Mouse (Mus musculus): ENCODE measurements around the gene Fam78a. TPM values are rescaled to one million over a fixed set of nuclear protein-coding genes. Genes with fewer than 3 reads are reported as not detected.

Gene Fam78a
- total and polyA plus RNA-seq, 3 experiments = 16.0 to 17.4 TPM; not detected in 1

DNA sequence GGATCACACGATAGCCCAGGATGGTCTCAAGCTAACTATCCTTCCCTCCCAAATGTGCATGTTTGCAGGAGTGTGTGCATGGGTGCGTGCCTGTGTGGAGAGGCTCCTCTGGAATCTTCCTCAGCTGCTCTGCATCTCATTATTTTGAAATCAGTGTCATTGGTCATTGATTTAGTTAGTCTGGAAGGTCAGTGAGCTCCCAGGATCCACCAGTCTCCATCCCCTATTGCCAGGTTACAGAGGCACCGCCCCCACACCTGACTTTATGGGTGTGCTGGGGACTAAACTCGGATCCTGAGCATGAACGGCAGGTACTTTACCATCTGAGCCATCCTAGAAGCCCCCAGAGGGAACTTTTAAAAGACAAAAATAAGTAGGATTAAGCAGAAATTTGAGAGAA, 18.3 kb upstream of the Fam78a start:
- Histone ChIP-seq H3K36me3 (ENCODE audit: control insufficient read depth in 1 of 2, insufficient read depth in 2 of 2, low read length in 2 of 2) (no peaks in the 10 kb centered on the region), H3K4me3 (ENCODE audit: control insufficient read depth in 1 of 2, insufficient read depth in 1 of 2, low read depth in 2 of 2, low read length in 2 of 2) (no peak overlapping the region), H3K79me2 (ENCODE audit: control insufficient read depth, insufficient read depth, low read length, poor library complexity) (no peaks in the 10 kb centered on the region), H3K9ac (ENCODE audit: control insufficient read depth, low read depth, low read length, poor library complexity, severe bottlenecking) (no peak overlapping the region), H3K4me1 (ENCODE audit: control insufficient read depth in 1 of 2, insufficient read depth in 2 of 2, low read length in 2 of 2) (no peaks in the 10 kb centered on the region), H3K27ac (ENCODE audit: control insufficient read depth, low read depth, low read length) (no peak overlapping the region), H3K9me3 (replicated peaks; ENCODE audit: insufficient read depth, low read length) (no peaks in the 10 kb centered on the region), H3K27me3 (ENCODE audit: control insufficient read depth in 1 of 2, insufficient read depth in 2 of 2, low read length in 2 of 2) (no peaks in the 10 kb centered on the region)
- no peak for DNase-seq (ENCODE audit: low read depth, low spot score)
- TF ChIP-seq UBTF (IDR thresholded peaks at IDR 0.05; ENCODE audit: borderline replicate concordance, insufficient read depth, low read depth, low read length) (no peak), ZNF384 (IDR thresholded peaks at IDR 0.05; ENCODE audit: low read depth, low read length) (no peak), RAD21 (IDR thresholded peaks at IDR 0.05; ENCODE audit: low read depth, low read length) (no peak), POLR2AphosphoS5 (IDR thresholded peaks at IDR 0.05; ENCODE audit: borderline replicate concordance, low read depth, low read length) (no peak), ELF1 (IDR thresholded peaks at IDR 0.05; ENCODE audit: low read depth, low read length) (no peak), MAZ (IDR thresholded peaks at IDR 0.05; ENCODE audit: low read depth, low read length) (no peak), MYC (IDR thresholded peaks at IDR 0.05; ENCODE audit: low read depth, low read length) (no peak), USF1 (IDR thresholded peaks at IDR 0.05; ENCODE audit: low read depth, low read length) (no peak), TBP (IDR thresholded peaks at IDR 0.05; ENCODE audit: low read depth, low read length) (no peak), SIN3A (IDR thresholded peaks at IDR 0.05; ENCODE audit: low read length) (no peak), MEF2A (IDR thresholded peaks at IDR 0.05; ENCODE audit: extremely low read depth, insufficient replicate concordance, low read depth, low read length, poor library complexity, severe bottlenecking) (no peak), POLR2A (IDR thresholded peaks at IDR 0.05; ENCODE audit: control insufficient read depth in 1 of 2, insufficient read depth in 1 of 2, low read depth in 1 of 2, low read length in 2 of 2, poor library complexity in 1 of 2) (no peak), CHD2 (IDR thresholded peaks at IDR 0.05; ENCODE audit: low read length) (no peak), NELFE (IDR thresholded peaks at IDR 0.05; ENCODE audit: low read depth, low read length) (no peak), E2F4 (IDR thresholded peaks at IDR 0.05; ENCODE audit: borderline replicate concordance, low read depth, low read length) (no peak)

DNA sequence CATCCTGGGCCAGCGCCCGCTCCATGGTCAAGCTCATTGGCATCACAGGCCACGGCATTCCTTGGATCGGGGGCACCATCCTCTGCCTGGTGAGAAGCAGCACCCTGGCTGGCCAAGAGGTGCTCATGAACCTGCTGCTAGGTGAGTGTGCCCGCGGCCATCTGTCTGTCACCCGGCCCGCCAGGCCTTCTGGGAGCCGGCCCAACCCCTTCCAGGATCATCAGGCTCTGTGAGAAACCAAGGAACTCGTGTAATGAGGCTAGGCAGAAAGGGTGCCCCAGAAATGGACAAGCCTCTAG, 11.4 kb upstream of the Fam78a start:
- no peak for DNase-seq (ENCODE audit: low read depth, low spot score)
- H3K79me2 ChIP-seq (ENCODE audit: control insufficient read depth, insufficient read depth, low read length, poor library complexity) = peaks cover 5% of the 10 kb centered on the region; the same call in 1 of the 2 replicates
- peaks cover 2 to 26% of the 10 kb centered on the region in 2 experiments for H3K4me1 ChIP-seq (ENCODE audit: control insufficient read depth in 1 of 2, insufficient read depth in 2 of 2, low read length in 2 of 2)
- H3K27ac ChIP-seq (ENCODE audit: control insufficient read depth, low read depth, low read length) = no peak overlapping the region
- H3K36me3 ChIP-seq (ENCODE audit: control insufficient read depth in 1 of 2, insufficient read depth in 2 of 2, low read length in 2 of 2) = peaks cover 0 to 17% of the 10 kb centered on the region in 2 experiments; a peak in 2 of 4 replicates
- H3K9ac ChIP-seq (ENCODE audit: control insufficient read depth, low read depth, low read length, poor library complexity, severe bottlenecking) = peak overlapping the region; percentile 93
- H3K9me3 ChIP-seq (replicated peaks; ENCODE audit: insufficient read depth, low read length) = no peaks in the 10 kb centered on the region
- TF ChIP-seq ZKSCAN1 (IDR thresholded peaks at IDR 0.05; ENCODE audit: low read depth, low read length) = no peak
- no peak for TF ChIP-seq CHD1 (IDR thresholded peaks at IDR 0.05; ENCODE audit: low read depth, low read length)
- TF ChIP-seq ZMIZ1 (IDR thresholded peaks at IDR 0.05; ENCODE audit: low read depth, low read length) = no peak
- no peak for TF ChIP-seq UBTF (IDR thresholded peaks at IDR 0.05; ENCODE audit: borderline replicate concordance, insufficient read depth, low read depth, low read length)
- TF ChIP-seq NELFE (IDR thresholded peaks at IDR 0.05; ENCODE audit: low read depth, low read length) = no peak
- no peak for TF ChIP-seq EP300 (IDR thresholded peaks at IDR 0.05; ENCODE audit: low read depth in 1 of 2, low read length in 2 of 2)
- no peak for TF ChIP-seq MAX (IDR thresholded peaks at IDR 0.05; ENCODE audit: low read length)
- no peak for TF ChIP-seq USF1 (IDR thresholded peaks at IDR 0.05; ENCODE audit: low read depth, low read length)
- no peak for TF ChIP-seq USF2 (IDR thresholded peaks at IDR 0.05; ENCODE audit: borderline replicate concordance in 1 of 2, insufficient read depth in 1 of 2, low read depth in 1 of 2, low read length in 2 of 2)
- no peak for TF ChIP-seq MAFK (IDR thresholded peaks at IDR 0.05; ENCODE audit: borderline replicate concordance, low read depth, low read length)
- no peak for TF ChIP-seq ELF1 (IDR thresholded peaks at IDR 0.05; ENCODE audit: low read depth, low read length)
- TF ChIP-seq ZC3H11A (IDR thresholded peaks at IDR 0.05; ENCODE audit: low read depth, low read length) = no peak
- TF ChIP-seq TAL1 (IDR thresholded peaks at IDR 0.05; ENCODE audit: low read length) = no peak
- TF ChIP-seq MAZ (IDR thresholded peaks at IDR 0.05; ENCODE audit: low read depth, low read length) = no peak
- no peak for TF ChIP-seq MYC (IDR thresholded peaks at IDR 0.05; ENCODE audit: low read depth, low read length)
- TF ChIP-seq POLR2AphosphoS2 (IDR thresholded peaks at IDR 0.05; ENCODE audit: low read length) = no peak
- no peak for TF ChIP-seq MXI1 (IDR thresholded peaks at IDR 0.05; ENCODE audit: low read depth, low read length)
- TF ChIP-seq HCFC1 (IDR thresholded peaks at IDR 0.05; ENCODE audit: low read depth, low read length) = no peak
- TF ChIP-seq TCF12 (IDR thresholded peaks at IDR 0.05; ENCODE audit: low read depth, low read length) = no peak
- H3K27me3 ChIP-seq (ENCODE audit: control insufficient read depth in 1 of 2, insufficient read depth in 2 of 2, low read length in 2 of 2) = no peaks in the 10 kb centered on the region
- peak overlapping the region; percentile 66 to 85 for H3K4me3 ChIP-seq (ENCODE audit: control insufficient read depth in 1 of 2, insufficient read depth in 1 of 2, low read depth in 2 of 2, low read length in 2 of 2)

Measured in MEL (cell line).